Mouse (Mus musculus) intestine, embryonic 15.5 days (tissue): Measurements from ENCODE around the gene Gm21962. TPM values are rescaled to one million over a fixed set of nuclear protein-coding genes. Genes with fewer than 3 reads are reported as not detected.
"Not testable (repeated sequence)": the region's sequence is repeated elsewhere in the genome, so short reads cannot be mapped to it uniquely, and the experiment has no call there.

ENCODE experiments used
- ATAC-seq: fragments of 200-750 bp; cut with Nextera tagmentation; 2 replicates; pipeline ENCODE4 v1.8.0; 2017; ENCODE audit warnings: moderate TSS enrichment, moderate library complexity
- H3K27ac ChIP-seq: fragments of 300-500 bp; sonication (generic); 2 replicates; pipeline ENCODE4 v1.5.1; 2015; ENCODE audit warnings: mild to moderate bottlenecking, inconsistent platforms
- H3K27me3 ChIP-seq: fragments of 300-500 bp; sonication (generic); replicated peaks from 2 replicates; pipeline ENCODE4 v1.6.1; 2015; ENCODE audit warnings: inconsistent platforms
- H3K36me3 ChIP-seq: fragments of 300-500 bp; sonication (generic); 2 replicates; pipeline ENCODE4 v1.6.1; 2015; ENCODE audit warnings: inconsistent platforms
- H3K4me1 ChIP-seq: fragments of 300-500 bp; sonication (generic); replicated peaks from 2 replicates; pipeline ENCODE4 v1.6.1; 2015; ENCODE audit warnings: inconsistent platforms
- H3K4me2 ChIP-seq: fragments of 300-500 bp; sonication (generic); replicated peaks from 2 replicates; pipeline ENCODE4 v1.6.1; 2015; ENCODE audit warnings: mild to moderate bottlenecking, inconsistent platforms
- H3K4me3 ChIP-seq: fragments of 300-500 bp; sonication (generic); replicated peaks from 2 replicates; pipeline ENCODE4 v1.5.1; 2015; ENCODE audit warnings: inconsistent platforms
- H3K9ac ChIP-seq: fragments of 300-500 bp; sonication (generic); 2 replicates; pipeline ENCODE4 v1.6.1; 2015; ENCODE audit warnings: inconsistent platforms
- H3K9me3 ChIP-seq: fragments of 300-500 bp; sonication (generic); 2 replicates; pipeline ENCODE4 v1.6.1; 2016; ENCODE audit warnings: inconsistent platforms
- WGBS: fragments of 180-500 bp; shearing (Covaris S2); methylation state at CpG from one replicate; pipeline ENCODE4 v1.1.7; 2015; 5-methylcytosine and 5-hydroxymethylcytosine counted together
- polyA plus RNA-seq: library from polyadenylated mRNA; unstranded; fragments of >200 nt; fragmentation: Nextera tagmentation; extraction: Ambion mirVana; gene quantifications from 2 replicates; pipeline ENCODE4 v1.2.1, GENCODE M21; 2015

The Gm21962 gene
- not detected in 2 replicates for polyA plus RNA-seq

GRCm38 (mm10) chr3:137671224-137671623 is at the start of gene Gm21962:
TSS of gene Gm21962 (plus strand) at chr3:137671524.
- ATAC-seq: not testable (repeated sequence)

DNA sequence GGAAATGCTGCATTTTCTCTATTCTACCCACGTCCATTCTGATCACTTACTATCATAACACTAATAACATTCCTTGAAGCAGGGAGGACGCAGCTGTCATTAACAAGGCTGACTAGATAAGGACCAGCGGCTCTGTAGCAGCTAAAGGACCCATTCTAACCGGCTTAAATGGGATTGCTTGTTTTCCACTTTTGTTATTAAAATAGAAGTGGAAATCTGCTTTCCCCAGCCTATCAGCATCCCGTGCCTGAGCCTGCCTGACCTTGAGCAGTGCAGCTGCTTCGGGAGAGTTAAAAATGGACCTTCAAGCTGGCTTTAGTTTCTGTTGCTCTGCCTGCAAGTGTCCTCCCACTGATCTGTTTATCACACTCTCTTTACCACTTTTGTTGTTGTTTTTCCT is 49.2 kb upstream of the Gm21962 start:
- Histone ChIP-seq H3K9ac (no peak overlapping the region), H3K4me3 (no peak overlapping the region), H3K9me3 (no peaks in the 10 kb centered on the region)

More at GRCm38 (mm10) chr3:137671224-137671623, at the start of gene Gm21962:
- not testable (repeated sequence) for H3K36me3 ChIP-seq, H3K9me3 ChIP-seq, H3K27me3 ChIP-seq, H3K4me1 ChIP-seq, H3K4me3 ChIP-seq, H3K4me2 ChIP-seq, H3K9ac ChIP-seq, H3K27ac ChIP-seq
- no CpG with 5 or more reads among the region's 3 CpGs for WGBS

DNA sequence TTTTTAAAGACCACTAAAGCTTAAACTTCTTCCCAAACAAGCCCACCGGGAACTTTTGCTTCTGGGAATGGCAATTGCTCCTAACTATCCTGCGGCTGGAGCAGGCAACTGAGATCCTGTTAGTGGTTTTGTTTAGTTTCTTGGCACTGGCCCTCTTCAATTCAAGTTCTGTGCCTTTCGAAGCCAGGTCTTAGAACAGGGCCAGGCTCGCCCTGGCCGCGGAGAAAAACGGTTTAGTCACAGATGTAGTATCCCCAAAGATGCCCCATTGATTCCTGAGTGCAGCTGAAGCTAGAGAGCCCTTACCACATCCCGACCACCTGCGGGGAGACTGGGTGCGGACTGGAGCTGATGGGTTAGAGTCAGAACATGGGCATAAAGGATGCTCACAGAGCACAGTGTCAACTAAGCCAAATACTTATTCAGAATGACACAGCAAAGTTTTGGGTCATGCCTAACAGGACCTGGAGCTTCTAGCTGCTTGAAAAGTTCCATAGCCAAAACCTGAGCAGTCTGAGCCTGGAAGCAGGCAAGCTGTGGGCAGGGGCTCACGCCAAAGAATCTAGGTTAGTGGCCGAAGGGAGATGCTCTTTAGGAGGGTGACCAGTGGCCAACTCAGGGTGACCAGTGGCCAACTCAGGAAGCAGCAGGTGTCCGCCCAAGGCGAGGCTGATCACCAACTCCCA is 48.3 kb upstream of the Gm21962 start:
- H3K36me3 ChIP-seq: no peaks in the 10 kb centered on the region
- peak overlapping the region; percentile 54 for H3K9ac ChIP-seq
- H3K9me3 ChIP-seq: no peaks in the 10 kb centered on the region
- H3K4me2 ChIP-seq: peak overlapping the region; percentile 99
- 44% methylated on average over 14 of the region's 14 CpGs for WGBS
- no peak overlapping the region for H3K27ac ChIP-seq
- H3K27me3 ChIP-seq: peaks cover 5% of the 10 kb centered on the region; the same call in 1 of the 2 replicates
- no peak for ATAC-seq
- H3K4me3 ChIP-seq: peak overlapping the region; percentile 59
- H3K4me1 ChIP-seq: peaks cover 10% of the 10 kb centered on the region; the same call in 1 of the 2 replicates

More for the DNA sequence above, 49.2 kb upstream of the Gm21962 start:
- no peak for ATAC-seq
- Histone ChIP-seq H3K27ac (no peak overlapping the region), H3K36me3 (no peaks in the 10 kb centered on the region), H3K4me1 (peaks cover 10% of the 10 kb centered on the region; the same call in 1 of the 2 replicates), H3K27me3 (peaks cover 5% of the 10 kb centered on the region; the same call in 1 of the 2 replicates), H3K4me2 (no peak overlapping the region)
- 39% methylated on average over 6 of the region's 6 CpGs for WGBS

GRCm38 (mm10) chr3:137623581-137624362 is 47.6 kb upstream of the Gm21962 start:
- H3K27me3 ChIP-seq: peaks cover 5% of the 10 kb centered on the region; the same call in 1 of the 2 replicates
- no peaks in the 10 kb centered on the region for H3K36me3 ChIP-seq
- H3K27ac ChIP-seq: no peak overlapping the region
- H3K4me2 ChIP-seq: peak overlapping the region; percentile 99
- H3K4me3 ChIP-seq: peak overlapping the region; percentile 59
- WGBS: under 1% methylated on average over 47 of the region's 47 CpGs
- ATAC-seq: peak; percentile 98
- H3K4me1 ChIP-seq: peaks cover 10% of the 10 kb centered on the region; the same call in 1 of the 2 replicates
- H3K9ac ChIP-seq: peak overlapping the region; percentile 54
- no peaks in the 10 kb centered on the region for H3K9me3 ChIP-seq

- Histone ChIP-seq H3K36me3 (no peaks in the 10 kb centered on the region), H3K9me3 (no peaks in the 10 kb centered on the region), H3K27ac (no peak overlapping the region), H3K27me3 (peaks cover 5% of the 10 kb centered on the region; the same call in 1 of the 2 replicates), H3K4me2 (no peak overlapping the region), H3K4me1 (peaks cover 10% of the 10 kb centered on the region; the same call in 1 of the 2 replicates), H3K4me3 (no peak overlapping the region), H3K9ac (no peak overlapping the region)
- ATAC-seq: no peak
- 81% methylated on average over 5 of the region's 5 CpGs for WGBS
Measured at GRCm38 (mm10) chr3:137625054-137625453, 46.3 kb upstream of the Gm21962 start.

DNA sequence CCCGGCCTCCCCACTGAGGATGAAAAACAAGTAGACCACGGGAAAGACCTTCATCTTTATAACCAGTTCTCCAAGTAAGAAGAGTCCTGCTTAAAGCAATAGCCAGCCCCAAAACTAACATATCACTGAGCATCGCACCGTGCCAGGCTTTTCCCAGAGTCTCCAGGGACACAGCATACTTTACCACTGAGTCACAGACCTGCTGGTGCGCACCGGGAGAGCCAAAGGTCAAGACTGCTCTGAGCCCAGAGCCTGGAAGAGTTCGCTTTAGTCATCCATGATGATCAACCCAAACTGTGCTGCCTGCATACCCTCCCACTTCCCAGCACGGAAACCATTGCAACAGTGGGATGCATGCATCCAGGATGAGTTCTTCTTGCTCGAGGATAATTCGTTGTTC is 37.6 kb upstream of the Gm21962 start:
- Histone ChIP-seq H3K4me1 (no peaks in the 10 kb centered on the region), H3K36me3 (no peaks in the 10 kb centered on the region), H3K4me2 (no peak overlapping the region), H3K27me3 (no peaks in the 10 kb centered on the region), H3K4me3 (no peak overlapping the region), H3K9ac (no peak overlapping the region), H3K9me3 (no peaks in the 10 kb centered on the region), H3K27ac (no peak overlapping the region)
- ATAC-seq: no peak
- 78% methylated on average over 10 of the region's 10 CpGs for WGBS

DNA sequence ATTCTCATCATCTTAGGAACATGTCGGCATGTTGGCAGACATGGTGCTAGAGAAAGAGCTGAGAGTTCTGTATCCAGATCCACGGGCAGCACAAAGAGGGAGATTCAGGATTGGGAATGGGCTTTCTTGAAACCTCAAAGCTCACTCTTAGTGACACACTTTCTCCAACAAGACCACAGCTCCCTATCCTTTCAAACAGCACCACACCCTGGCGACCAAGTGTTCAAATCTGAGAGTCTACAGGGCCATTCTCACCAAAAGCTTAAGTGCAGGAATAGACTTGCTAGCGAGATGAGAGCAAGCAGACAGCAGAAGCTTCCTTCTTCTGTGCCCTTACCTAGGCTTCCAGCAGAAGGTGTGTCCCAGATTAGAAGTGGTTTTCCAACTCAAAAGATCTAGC is 34.8 kb upstream of the Gm21962 start:
- ATAC-seq: no peak
- Histone ChIP-seq H3K4me1 (no peaks in the 10 kb centered on the region), H3K27me3 (no peaks in the 10 kb centered on the region), H3K36me3 (no peaks in the 10 kb centered on the region), H3K9me3 (no peaks in the 10 kb centered on the region), H3K9ac (no peak overlapping the region), H3K4me2 (no peak overlapping the region), H3K4me3 (no peak overlapping the region), H3K27ac (no peak overlapping the region)
- 83% methylated on average over 4 of the region's 4 CpGs for WGBS

DNA sequence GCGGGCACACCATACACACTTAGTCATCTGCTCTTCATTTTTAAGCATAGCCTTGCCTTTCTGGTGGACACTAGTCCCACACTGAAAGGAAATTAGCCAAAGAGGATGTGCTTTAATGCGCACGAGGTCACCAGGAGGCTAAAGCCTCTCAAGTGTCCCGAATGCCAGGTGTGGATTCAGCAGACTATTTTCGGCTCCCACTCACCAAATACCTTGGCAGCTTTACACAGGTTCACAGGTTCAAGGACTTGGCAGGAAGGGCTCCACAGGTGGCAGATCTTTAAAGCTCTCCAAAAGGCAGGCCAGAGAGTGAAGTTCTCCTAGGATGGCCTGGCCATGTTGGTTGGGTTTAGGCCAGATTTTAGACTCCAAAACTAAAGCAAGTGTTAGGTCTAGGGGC is 30.1 kb upstream of the Gm21962 start:
- Histone ChIP-seq H3K4me2 (no peak overlapping the region), H3K36me3 (no peaks in the 10 kb centered on the region), H3K4me3 (no peak overlapping the region), H3K4me1 (no peaks in the 10 kb centered on the region), H3K27me3 (no peaks in the 10 kb centered on the region), H3K27ac (no peak overlapping the region), H3K9me3 (no peaks in the 10 kb centered on the region), H3K9ac (no peak overlapping the region)
- no peak for ATAC-seq
- WGBS: 84% methylated on average over 5 of the region's 5 CpGs

- no peaks in the 10 kb centered on the region for H3K36me3 ChIP-seq
- no peaks in the 10 kb centered on the region for H3K9me3 ChIP-seq
- ATAC-seq: no peak
- H3K4me2 ChIP-seq: no peak overlapping the region
- no peak overlapping the region for H3K27ac ChIP-seq
- H3K4me1 ChIP-seq: no peaks in the 10 kb centered on the region
- 57% methylated on average over 8 of the region's 8 CpGs for WGBS
- H3K27me3 ChIP-seq: no peaks in the 10 kb centered on the region
- H3K4me3 ChIP-seq: no peak overlapping the region
- H3K9ac ChIP-seq: no peak overlapping the region
Measured at GRCm38 (mm10) chr3:137642137-137642536, 29.2 kb upstream of the Gm21962 start.

- Histone ChIP-seq H3K9me3 (no peaks in the 10 kb centered on the region), H3K27me3 (no peaks in the 10 kb centered on the region), H3K4me2 (no peak overlapping the region), H3K9ac (no peak overlapping the region), H3K4me3 (no peak overlapping the region), H3K4me1 (no peaks in the 10 kb centered on the region), H3K36me3 (no peaks in the 10 kb centered on the region), H3K27ac (no peak overlapping the region)
- no peak for ATAC-seq
- WGBS: 78% methylated on average over 3 of the region's 3 CpGs
Measured at GRCm38 (mm10) chr3:137642568-137642967, 28.8 kb upstream of the Gm21962 start.

DNA sequence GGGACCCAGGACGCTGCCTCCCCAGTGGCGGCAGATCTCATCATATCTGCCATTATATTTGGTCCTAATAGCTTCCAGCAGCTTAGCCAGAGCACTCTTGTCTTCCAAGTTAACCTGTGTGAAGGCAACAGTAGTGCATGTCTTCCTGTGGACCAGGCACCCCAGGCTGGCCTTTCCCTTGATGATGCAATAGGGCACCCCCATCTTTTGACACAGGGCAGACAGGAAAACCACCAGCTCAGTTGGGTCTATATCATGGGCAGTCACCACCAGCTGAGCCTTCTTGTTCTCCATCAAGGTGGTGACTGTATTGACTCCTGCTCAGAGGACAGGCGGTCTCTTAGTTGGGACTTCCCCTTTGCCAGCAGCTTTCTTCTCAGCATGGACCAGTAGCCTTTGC is 27.2 kb upstream of the Gm21962 start:
- 80% methylated on average over 3 of the region's 3 CpGs for WGBS
- Histone ChIP-seq H3K4me1 (no peaks in the 10 kb centered on the region), H3K9ac (no peak overlapping the region), H3K27ac (no peak overlapping the region), H3K4me3 (no peak overlapping the region), H3K36me3 (no peaks in the 10 kb centered on the region), H3K9me3 (no peaks in the 10 kb centered on the region), H3K4me2 (no peak overlapping the region), H3K27me3 (no peaks in the 10 kb centered on the region)
- no peak for ATAC-seq

DNA sequence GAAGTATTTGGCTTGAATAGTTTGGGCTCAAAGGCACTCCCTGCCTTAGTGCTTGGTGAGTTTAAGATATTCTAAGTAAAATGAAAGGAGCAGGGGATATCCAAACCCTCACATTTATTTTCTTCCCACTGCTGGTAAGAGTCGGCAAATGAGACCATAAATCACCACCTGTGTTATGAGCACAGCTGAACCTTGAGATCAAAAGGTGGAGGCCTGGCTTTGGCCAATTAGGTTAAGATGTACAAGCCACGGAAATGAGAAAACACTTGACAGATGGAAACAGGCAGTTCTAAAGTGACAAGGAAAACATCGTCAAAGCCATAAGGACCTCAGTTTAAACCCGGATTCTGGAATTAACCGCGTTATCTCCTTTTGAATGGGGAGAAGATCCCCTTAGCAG is 26.4 kb upstream of the Gm21962 start:
- Histone ChIP-seq H3K9me3 (no peaks in the 10 kb centered on the region), H3K4me3 (no peak overlapping the region), H3K36me3 (no peaks in the 10 kb centered on the region), H3K4me1 (no peaks in the 10 kb centered on the region), H3K4me2 (no peak overlapping the region), H3K9ac (no peak overlapping the region), H3K27me3 (no peaks in the 10 kb centered on the region), H3K27ac (no peak overlapping the region)
- ATAC-seq: no peak
- 67% methylated on average over 6 of the region's 6 CpGs for WGBS
